Mouse (Mus musculus) heart, embryonic 13.5 days (tissue): Measurements from ENCODE around the gene Slc25a25. TPM values are rescaled to one million over a fixed set of nuclear protein-coding genes. Genes with fewer than 3 reads are reported as not detected.

Experiments
- ATAC-seq: fragments of 200-750 bp; cut with Nextera tagmentation; 2 replicates; pipeline ENCODE4 v1.8.0; 2017; ENCODE audit warnings: moderate TSS enrichment; ENCODE audit not compliant: insufficient number of reproducible peaks, low FRiP score, low TSS enrichment; ENCODE audit errors: extremely low read depth
- H3K27ac ChIP-seq: fragments of 300-500 bp; sonication (generic); replicated peaks from 2 replicates; pipeline ENCODE4 v1.5.1; 2015; ENCODE audit warnings: moderate library complexity, mild to moderate bottlenecking, inconsistent platforms
- H3K27me3 ChIP-seq: fragments of 300-500 bp; sonication (generic); replicated peaks from 2 replicates; pipeline ENCODE4 v1.6.1; 2015; ENCODE audit warnings: mild to moderate bottlenecking, inconsistent platforms
- H3K36me3 ChIP-seq: fragments of 300-500 bp; sonication (generic); 2 replicates; pipeline ENCODE4 v1.6.1; 2015; ENCODE audit warnings: mild to moderate bottlenecking, inconsistent platforms
- H3K4me1 ChIP-seq: fragments of 300-500 bp; sonication (generic); 2 replicates; pipeline ENCODE4 v1.6.1; 2015; ENCODE audit warnings: inconsistent platforms
- H3K4me2 ChIP-seq: fragments of 300-500 bp; sonication (generic); 2 replicates; pipeline ENCODE4 v1.6.1; 2015; ENCODE audit warnings: inconsistent platforms, mild to moderate bottlenecking, moderate library complexity
- H3K4me3 ChIP-seq: fragments of 300-500 bp; sonication (generic); 2 replicates; pipeline ENCODE4 v1.5.1; 2015; ENCODE audit warnings: moderate library complexity, mild to moderate bottlenecking, inconsistent platforms
- H3K9ac ChIP-seq: fragments of 300-500 bp; sonication (generic); 2 replicates; pipeline ENCODE4 v1.6.1; 2015; ENCODE audit warnings: inconsistent platforms, mild to moderate bottlenecking, moderate library complexity
- H3K9me3 ChIP-seq: fragments of 300-500 bp; sonication (generic); 2 replicates; pipeline ENCODE4 v1.6.1; 2016; ENCODE audit warnings: inconsistent platforms
- WGBS: fragments of 180-500 bp; shearing (Covaris S2); methylation state at CpG from one replicate; pipeline ENCODE4 v1.1.7; 2015; ENCODE audit warnings: mixed read lengths; 5-methylcytosine and 5-hydroxymethylcytosine counted together
- polyA plus RNA-seq: library from polyadenylated mRNA; unstranded; fragments of >200 nt; fragmentation: Nextera tagmentation; extraction: Ambion mirVana; gene quantifications from 2 replicates; pipeline ENCODE4 v1.2.1, GENCODE M21; 2015

The Slc25a25 gene
- polyA plus RNA-seq, 1 experiment from 2014 or later: 10.9 TPM

DNA sequence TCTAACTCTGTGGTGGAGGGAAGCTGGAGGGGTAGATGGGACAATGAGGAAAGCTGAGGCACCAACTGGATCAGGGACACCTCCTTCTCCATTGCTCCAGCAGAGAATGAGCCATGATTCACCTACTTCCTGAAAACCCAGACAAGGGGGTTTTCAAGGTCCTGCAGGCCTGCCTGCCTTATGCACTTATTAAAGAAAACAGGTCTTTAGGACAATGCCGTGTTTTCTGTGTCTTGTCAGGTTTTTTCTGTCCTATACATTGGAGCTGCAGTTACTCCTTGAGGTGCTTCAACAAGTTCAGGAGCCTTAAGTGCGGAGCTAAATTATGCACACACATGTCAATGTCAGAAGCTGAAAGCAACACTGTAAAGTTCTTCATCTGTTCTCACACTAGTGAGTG, 9.7 kb downstream of the Slc25a25 start:
- 82% methylated on average over 2 of the region's 2 CpGs for WGBS
- no peak for ATAC-seq
- Histone ChIP-seq H3K27ac (no peak overlapping the region), H3K9ac (no peak overlapping the region), H3K36me3 (peaks cover 23% of the 10 kb centered on the region), H3K4me1 (peaks cover 60% of the 10 kb centered on the region), H3K9me3 (no peaks in the 10 kb centered on the region), H3K4me3 (no peak overlapping the region), H3K27me3 (no peaks in the 10 kb centered on the region), H3K4me2 (no peak overlapping the region)

DNA sequence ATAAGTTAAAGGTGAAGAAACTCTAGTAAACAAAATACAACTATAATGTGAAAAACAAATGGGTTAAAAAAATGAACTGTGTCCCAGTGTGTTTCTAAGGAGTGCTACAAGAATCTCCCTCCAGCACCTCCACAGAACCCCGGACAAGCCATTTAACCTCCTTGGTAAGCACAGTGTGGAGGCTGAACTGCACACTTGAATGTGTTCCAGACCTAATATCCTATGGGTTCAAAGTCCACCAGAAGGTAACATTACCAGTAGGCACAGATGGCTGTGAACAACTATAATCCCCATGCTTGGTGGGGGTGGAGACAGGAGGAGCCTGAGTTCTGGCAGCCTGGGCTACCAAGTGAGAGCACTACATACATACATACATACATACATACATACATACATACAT, 10.6 kb downstream of the Slc25a25 start:
- Histone ChIP-seq H3K4me2 (no peak overlapping the region), H3K9ac (no peak overlapping the region), H3K27me3 (no peaks in the 10 kb centered on the region), H3K9me3 (no peaks in the 10 kb centered on the region), H3K4me3 (no peak overlapping the region), H3K27ac (no peak overlapping the region; the same call in 1 of the 2 replicates), H3K36me3 (peaks cover 19% of the 10 kb centered on the region), H3K4me1 (peaks cover 63% of the 10 kb centered on the region)
- ATAC-seq: no peak
- WGBS: 82% methylated on average over 1 of the region's 1 CpGs

DNA sequence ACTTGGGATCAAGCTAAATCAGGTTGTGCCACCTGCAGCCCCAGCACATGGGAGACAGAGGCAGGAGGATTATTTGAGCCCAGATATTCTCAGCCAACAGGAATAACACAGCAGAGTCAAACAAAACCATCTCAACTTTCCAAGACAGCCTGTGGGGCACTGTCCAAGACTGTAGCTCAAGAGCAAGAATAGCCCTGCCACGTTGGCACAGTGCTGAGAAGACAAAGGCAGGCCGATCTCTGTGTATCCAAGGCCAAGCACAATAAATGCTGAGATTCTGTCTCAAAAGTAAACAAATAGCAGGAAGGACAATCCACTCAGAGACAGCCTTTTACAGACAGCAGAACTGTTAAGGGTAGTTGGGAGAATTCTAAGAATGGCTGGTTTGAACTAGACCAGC, 11.1 kb downstream of the Slc25a25 start:
- Histone ChIP-seq H3K9me3 (no peaks in the 10 kb centered on the region), H3K36me3 (peaks cover 14% of the 10 kb centered on the region), H3K27ac (peak overlapping the region; percentile 13; the same call in 1 of the 2 replicates), H3K4me1 (peaks cover 61% of the 10 kb centered on the region), H3K4me2 (no peak overlapping the region), H3K9ac (no peak overlapping the region), H3K27me3 (no peaks in the 10 kb centered on the region), H3K4me3 (no peak overlapping the region)
- ATAC-seq: no peak
- WGBS: 55% methylated on average over 2 of the region's 2 CpGs

DNA sequence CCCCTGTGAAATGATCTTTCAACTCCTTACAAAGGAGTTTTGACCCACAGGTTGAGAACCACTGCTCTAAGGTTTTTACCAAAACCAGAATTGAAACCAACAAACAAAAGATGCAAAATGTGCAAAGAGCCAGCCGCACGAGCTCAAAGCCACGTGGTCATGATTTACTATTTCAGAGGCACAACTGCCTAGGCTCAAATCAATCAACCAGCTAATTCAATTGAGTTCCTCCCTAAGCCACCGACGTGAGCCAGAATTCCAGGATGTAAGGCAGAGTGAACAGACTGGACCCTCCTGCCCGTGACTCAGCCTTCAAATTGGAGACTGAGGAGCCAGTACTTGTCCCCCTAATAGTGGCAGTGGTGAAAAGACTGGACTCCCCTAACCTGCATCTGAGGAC, 12.1 kb downstream of the Slc25a25 start:
- WGBS: 67% methylated on average over 6 of the region's 6 CpGs
- no peak overlapping the region for H3K4me2 ChIP-seq
- no peak overlapping the region for H3K9ac ChIP-seq
- no peak for ATAC-seq
- H3K4me3 ChIP-seq: no peak overlapping the region
- H3K27me3 ChIP-seq: no peaks in the 10 kb centered on the region
- H3K4me1 ChIP-seq: peaks cover 61% of the 10 kb centered on the region
- no peak overlapping the region for H3K27ac ChIP-seq
- no peaks in the 10 kb centered on the region for H3K9me3 ChIP-seq
- peaks cover 4% of the 10 kb centered on the region; the same call in 1 of the 2 replicates for H3K36me3 ChIP-seq

DNA sequence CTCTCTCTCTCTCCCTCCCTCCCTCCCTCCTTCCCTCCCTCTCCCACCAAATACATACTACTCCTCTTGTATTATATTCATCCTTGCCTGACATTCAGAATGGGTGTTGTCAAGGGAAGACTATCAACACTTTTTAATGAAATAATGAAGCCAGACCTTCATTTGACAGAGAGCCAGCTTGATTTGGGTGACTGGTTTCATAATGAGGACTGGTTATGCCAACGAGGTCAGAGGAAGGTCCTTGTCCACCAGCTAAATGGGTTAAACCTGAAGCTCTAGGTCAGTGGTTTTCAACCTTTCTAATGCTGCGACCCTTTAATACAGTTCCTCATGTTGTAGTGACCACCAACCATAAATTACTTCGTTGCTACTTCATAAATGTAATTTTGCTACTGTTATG, 12.5 kb downstream of the Slc25a25 start:
- H3K9me3 ChIP-seq: no peaks in the 10 kb centered on the region
- no peak for ATAC-seq
- no peak overlapping the region for H3K4me2 ChIP-seq
- 85% methylated on average over 3 of the region's 3 CpGs for WGBS
- no peak overlapping the region for H3K9ac ChIP-seq
- H3K4me3 ChIP-seq: no peak overlapping the region
- H3K4me1 ChIP-seq: peaks cover 61% of the 10 kb centered on the region
- no peak overlapping the region for H3K27ac ChIP-seq
- H3K27me3 ChIP-seq: no peaks in the 10 kb centered on the region
- no peaks in the 10 kb centered on the region for H3K36me3 ChIP-seq

DNA sequence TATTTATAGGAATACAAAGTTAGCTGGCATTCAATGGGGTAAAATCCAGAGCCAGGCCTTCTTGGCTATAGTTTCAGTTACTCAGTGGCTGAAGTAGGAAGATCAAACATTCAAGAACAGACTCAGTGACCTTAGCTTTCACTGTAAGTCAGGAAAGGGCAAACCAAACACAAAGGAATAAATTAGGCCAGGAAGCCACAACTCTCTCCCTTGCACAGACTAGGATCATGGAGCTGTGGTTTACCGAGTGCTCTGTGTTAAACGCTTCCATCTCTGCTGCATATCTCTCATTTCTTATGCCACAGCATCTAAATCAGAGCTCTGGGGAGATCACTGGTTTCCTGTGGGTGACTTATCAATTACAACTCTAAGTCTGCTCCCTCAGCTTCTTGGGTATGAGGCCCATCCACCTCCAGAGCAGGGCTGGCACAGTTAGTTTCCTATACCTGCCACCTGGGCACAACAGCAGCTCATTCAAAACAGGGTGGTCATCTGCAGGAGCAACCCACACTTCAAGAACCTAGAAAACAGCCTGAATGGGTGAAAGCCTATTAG, 13.6 kb downstream of the Slc25a25 start:
- Histone ChIP-seq H3K36me3 (no peaks in the 10 kb centered on the region), H3K4me2 (no peak overlapping the region), H3K9ac (peak overlapping the region; percentile 20; the same call in 1 of the 2 replicates), H3K4me3 (no peak overlapping the region), H3K9me3 (no peaks in the 10 kb centered on the region), H3K27ac (peak overlapping the region; percentile 84), H3K27me3 (no peaks in the 10 kb centered on the region), H3K4me1 (peaks cover 57% of the 10 kb centered on the region)
- 67% methylated on average over 2 of the region's 2 CpGs for WGBS
- ATAC-seq: no peak

DNA sequence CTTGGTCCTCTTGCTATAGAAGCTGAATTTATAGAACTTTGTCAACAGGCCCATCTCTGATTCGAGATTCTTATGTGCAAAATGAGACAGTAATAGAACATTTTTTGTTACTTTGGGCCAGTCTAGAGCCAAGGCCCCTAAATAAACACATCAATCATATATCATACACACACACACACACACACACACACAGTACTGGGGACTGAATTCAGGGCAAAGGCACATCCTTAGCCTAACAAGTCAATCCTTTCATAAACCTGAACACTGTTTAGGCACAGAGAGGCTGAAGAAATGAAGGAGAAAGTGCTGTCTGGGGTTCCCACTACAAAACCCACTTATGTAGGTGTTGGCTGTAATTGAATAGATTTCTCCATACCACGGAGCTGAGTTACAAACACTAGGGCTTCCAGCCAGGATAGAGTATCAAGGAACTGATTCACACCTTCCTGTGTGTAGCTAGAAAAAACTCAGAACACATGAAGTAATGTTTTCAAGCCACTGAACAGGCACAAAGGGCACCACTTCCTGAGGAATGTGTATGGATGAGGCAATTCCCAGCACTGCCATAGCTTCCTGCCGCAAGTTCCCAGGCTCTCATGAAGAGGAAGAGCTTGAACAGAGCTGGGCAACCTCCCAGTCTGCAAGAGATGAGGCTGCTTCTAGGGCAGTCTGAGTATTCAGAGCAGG, 14.4 kb downstream of the Slc25a25 start:
- WGBS: 51% methylated on average over 3 of the region's 3 CpGs
- H3K27ac ChIP-seq: peak overlapping the region; percentile 84
- H3K9ac ChIP-seq: peak overlapping the region; percentile 41
- no peak overlapping the region for H3K4me2 ChIP-seq
- H3K4me1 ChIP-seq: peaks cover 51% of the 10 kb centered on the region
- H3K36me3 ChIP-seq: no peaks in the 10 kb centered on the region
- H3K4me3 ChIP-seq: no peak overlapping the region
- no peaks in the 10 kb centered on the region for H3K9me3 ChIP-seq
- H3K27me3 ChIP-seq: no peaks in the 10 kb centered on the region
- ATAC-seq: no peak; the same call in 1 of the 2 replicates

DNA sequence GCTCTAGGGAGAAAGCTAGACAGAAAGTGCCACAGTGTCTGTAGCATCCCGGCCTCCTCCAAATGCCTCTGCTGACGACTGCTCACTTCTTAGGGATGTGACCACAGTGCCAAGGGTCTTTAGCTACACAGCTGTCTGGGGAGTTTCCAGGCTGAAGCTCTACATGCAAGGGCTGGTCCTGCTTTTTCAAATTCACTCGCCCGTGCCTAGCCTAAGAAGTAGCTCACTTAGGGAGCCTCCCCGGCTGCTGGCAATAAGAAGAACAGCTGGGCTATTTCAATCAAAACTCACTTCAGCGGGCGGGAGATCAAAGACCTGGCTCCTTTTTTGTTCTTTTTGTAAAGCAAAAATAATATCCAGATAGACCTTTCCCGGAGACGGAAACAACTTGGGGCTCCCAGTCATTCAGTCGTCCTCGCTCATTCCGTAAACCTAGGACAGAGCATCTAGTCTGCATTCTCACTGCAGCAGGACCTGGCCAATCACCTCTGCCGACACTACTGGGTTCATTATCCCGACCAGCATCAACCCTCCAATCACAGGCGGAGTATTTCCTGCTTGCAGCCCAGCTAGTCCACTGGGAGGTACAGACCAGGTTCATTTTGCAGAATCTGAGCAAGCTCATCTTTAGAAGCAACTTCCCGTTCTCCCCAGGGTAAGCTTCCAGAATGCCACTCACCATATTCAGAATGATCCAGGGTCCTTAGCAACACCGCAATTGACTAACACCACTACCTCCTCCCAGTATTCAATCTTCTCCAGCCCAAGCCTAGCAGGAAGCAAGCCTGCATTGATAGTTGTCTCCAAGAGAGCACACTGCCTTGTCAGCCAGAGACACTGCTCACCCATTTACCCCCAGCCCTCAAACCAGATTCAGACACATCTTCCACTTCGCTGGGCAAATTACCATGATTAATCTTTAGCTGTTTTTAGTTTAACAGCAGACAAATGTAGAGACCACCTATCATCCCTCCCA, 20.3 kb downstream of the Slc25a25 start:
- Histone ChIP-seq H3K27ac (peak overlapping the region; percentile 84), H3K27me3 (no peaks in the 10 kb centered on the region), H3K4me2 (peak overlapping the region; percentile 78), H3K36me3 (peaks cover 4% of the 10 kb centered on the region; the same call in 1 of the 2 replicates), H3K9ac (peak overlapping the region; percentile 81), H3K4me3 (peak overlapping the region; percentile 58), H3K4me1 (peaks cover 46% of the 10 kb centered on the region), H3K9me3 (no peaks in the 10 kb centered on the region)
- 12% methylated on average over 18 of the region's 18 CpGs for WGBS
- peak; percentile 84 for ATAC-seq

DNA sequence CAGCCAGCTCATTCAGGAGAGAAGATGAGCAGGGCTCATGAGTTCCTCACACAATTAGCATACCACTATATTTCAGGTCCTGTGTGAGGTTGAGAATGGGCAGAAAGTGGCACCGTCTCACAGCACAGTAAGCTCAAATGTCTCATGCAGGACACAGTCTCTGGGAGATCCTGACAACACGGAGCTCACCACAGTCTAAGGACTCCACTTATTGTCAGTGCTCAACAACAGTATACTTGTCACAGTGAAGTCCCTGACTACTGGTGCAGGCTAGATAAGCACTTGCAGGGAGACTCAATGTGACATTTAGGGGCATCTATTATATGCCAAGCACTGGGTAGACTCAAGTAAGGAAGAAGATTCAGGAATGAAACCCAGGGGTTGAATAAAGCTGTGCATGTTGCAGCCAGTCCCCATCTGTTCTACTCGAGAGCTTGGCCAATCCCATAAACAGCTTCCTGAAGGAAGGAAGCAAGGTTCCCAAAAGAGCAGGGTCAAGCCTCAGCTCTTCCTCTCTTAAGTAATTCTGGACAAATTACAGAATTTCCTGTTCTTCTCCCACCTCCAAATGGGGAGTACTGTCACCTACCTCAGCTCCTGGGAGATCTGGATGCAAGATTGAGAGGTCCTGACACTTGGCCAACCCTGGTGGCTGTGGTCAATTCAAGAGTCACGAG, 21.9 kb downstream of the Slc25a25 start:
- no peak for ATAC-seq
- Histone ChIP-seq H3K4me1 (peaks cover 57% of the 10 kb centered on the region), H3K4me3 (no peak overlapping the region), H3K4me2 (no peak overlapping the region), H3K27me3 (no peaks in the 10 kb centered on the region), H3K9ac (peak overlapping the region; percentile 12; the same call in 1 of the 2 replicates), H3K27ac (0 out of 2 replicates have a peak overlapping the region, but pooled peaks have one; percentile 53), H3K9me3 (no peaks in the 10 kb centered on the region), H3K36me3 (peaks cover 4% of the 10 kb centered on the region; the same call in 1 of the 2 replicates)
- WGBS: 64% methylated on average over 4 of the region's 4 CpGs

DNA sequence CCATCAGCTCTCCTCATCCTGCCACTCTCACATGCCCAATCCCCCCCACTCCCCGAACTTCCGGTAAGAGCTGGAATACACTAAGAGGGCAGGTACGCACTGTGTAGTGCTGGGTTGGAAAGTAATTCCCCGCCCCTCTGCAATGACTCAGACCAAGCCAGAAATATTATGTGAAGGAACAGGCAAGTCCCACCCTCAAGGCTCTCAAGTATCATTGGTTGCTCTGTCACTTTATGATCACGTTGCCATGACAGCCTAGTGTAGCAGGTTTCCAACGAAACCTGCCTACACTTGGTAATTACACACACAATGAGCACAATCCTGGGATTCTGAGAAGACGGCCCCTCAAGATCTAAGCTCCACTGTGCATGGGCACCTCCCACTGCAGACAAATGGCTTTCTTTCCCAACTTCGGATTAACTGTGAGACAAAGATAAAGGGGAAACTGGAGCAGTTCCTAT, 23.0 kb downstream of the Slc25a25 start:
- H3K4me3 ChIP-seq: no peak overlapping the region
- H3K4me1 ChIP-seq: peaks cover 66% of the 10 kb centered on the region
- H3K36me3 ChIP-seq: peaks cover 4% of the 10 kb centered on the region; the same call in 1 of the 2 replicates
- peak overlapping the region; percentile 53; the same call in 1 of the 2 replicates for H3K27ac ChIP-seq
- 56% methylated on average over 8 of the region's 8 CpGs for WGBS
- no peak for ATAC-seq
- H3K27me3 ChIP-seq: no peaks in the 10 kb centered on the region
- peak overlapping the region; percentile 12; the same call in 1 of the 2 replicates for H3K9ac ChIP-seq
- H3K4me2 ChIP-seq: peak overlapping the region; percentile 35
- no peaks in the 10 kb centered on the region for H3K9me3 ChIP-seq
